Mouse (Mus musculus) bone marrow, adult 2 months (tissue): ENCODE measurements at regions not wholly inside any gene's neighbourhood (a gene's known extent, or its start where the extent isn't known, plus 50 kb on each side); places are given as distances from the start of the nearest gene placed in this dataset.

Source experiments
- H3K27ac ChIP-seq: fragments of 200-500 bp; 2 replicates; pipeline ENCODE4 v1.5.1; 2012; ENCODE audit warnings: low read depth, mild to moderate bottlenecking, control low read depth, inconsistent platforms, low read length; ENCODE audit not compliant: control insufficient read depth, poor library complexity, insufficient read depth
- H3K4me1 ChIP-seq: fragments of 200-500 bp; 2 replicates; pipeline ENCODE4 v1.6.1; 2011; ENCODE audit warnings: low read length; ENCODE audit not compliant: control insufficient read depth, insufficient read depth
- H3K4me3 ChIP-seq: fragments of 200-500 bp; replicated peaks from 2 replicates; pipeline ENCODE3; 2011; ENCODE audit warnings: mild to moderate bottlenecking, low read depth, low read length, control low read depth; ENCODE audit not compliant: control insufficient read depth
- CTCF ChIP-seq: fragments of 200-500 bp; IDR thresholded peaks from 2 replicates; pipeline ENCODE4 v1.5.1; 2011; ENCODE audit warnings: low read length, control low read depth; ENCODE audit not compliant: control insufficient read depth, insufficient read depth
- POLR2A ChIP-seq: fragments of 200-500 bp; IDR thresholded peaks from 2 replicates; pipeline ENCODE4 v1.6.1; 2011; ENCODE audit warnings: low read depth, mild to moderate bottlenecking, control low read depth, low read length, borderline replicate concordance; ENCODE audit not compliant: control insufficient read depth
- whole genome bisulfite sequencing: fragments of 180-500 bp; shearing (Covaris S2); methylation state at CpG from one replicate; pipeline ENCODE4 v1.1.7; 2018; 5-methylcytosine and 5-hydroxymethylcytosine counted together

DNA sequence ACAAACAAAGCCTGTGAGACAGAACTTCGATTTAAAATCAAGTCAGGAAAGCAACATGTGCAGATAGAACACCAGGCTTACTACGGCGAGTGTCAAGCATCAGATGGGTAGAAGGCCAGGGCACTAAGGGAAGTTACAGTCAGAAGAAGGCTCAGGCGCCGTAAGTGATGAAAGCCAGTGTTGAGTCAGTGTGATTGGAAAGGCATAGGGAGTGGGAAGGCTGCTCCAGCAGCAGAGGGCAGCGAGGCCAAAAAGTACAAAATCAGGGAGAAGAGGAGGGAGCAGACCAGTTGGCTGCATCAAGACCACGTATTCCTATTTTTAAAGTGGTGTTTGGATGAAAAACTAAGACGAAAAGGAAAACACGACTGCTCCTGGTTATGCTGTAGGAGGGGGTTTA, 1529.7 kb upstream of the Gulo start:
- TF ChIP-seq POLR2A (no peak), CTCF (no peak)
- no peak overlapping the region for H3K4me3 ChIP-seq
- WGBS: 69% methylated on average over 9 of the region's 9 CpGs
- no peaks in the 10 kb centered on the region for H3K4me1 ChIP-seq
- no peak overlapping the region for H3K27ac ChIP-seq

- Histone ChIP-seq H3K27ac (no peak overlapping the region), H3K4me1 (no peaks in the 10 kb centered on the region), H3K4me3 (no peak overlapping the region)
- TF ChIP-seq POLR2A (no peak), CTCF (no peak)
- 73% methylated on average over 8 of the region's 8 CpGs for WGBS
Measured at GRCm38 (mm10) chr14:67536787-67537659, 1528.0 kb upstream of the Gulo start.

DNA sequence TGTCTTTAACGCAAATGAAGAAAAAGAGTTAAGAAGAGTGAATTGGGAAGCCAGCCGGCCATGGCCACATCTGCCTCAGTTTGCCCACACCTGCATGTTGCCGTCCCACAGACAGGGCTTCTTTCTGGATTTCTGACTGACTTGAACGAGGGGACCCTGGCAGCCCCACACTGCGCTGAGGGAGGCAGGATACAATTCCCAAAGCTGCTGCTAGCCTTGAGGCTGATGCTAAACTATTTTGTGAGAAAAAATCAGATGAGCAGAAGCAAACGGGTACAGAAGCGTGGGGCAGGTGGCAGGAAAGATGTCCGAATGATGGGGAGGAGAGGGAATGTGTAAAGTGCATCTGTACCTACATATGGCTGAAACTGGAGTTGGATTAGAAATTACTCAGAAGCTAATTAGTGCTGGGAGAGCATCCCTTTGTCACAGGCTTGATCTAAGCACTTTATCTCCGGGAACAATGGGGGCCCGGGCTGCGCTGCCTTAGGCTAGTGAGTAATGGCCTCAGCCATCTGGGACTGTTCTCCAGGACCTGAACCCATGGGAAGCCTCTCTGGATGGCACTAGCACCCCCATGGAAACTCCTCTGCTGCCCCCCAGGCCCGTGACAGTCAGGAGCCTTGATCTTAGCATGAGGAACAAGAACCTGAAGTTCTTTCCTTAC, 1497.9 kb upstream of the Gulo start:
- TF ChIP-seq POLR2A (no peak), CTCF (no peak)
- WGBS: 79% methylated on average over 12 of the region's 12 CpGs
- H3K4me3 ChIP-seq: no peak overlapping the region

DNA sequence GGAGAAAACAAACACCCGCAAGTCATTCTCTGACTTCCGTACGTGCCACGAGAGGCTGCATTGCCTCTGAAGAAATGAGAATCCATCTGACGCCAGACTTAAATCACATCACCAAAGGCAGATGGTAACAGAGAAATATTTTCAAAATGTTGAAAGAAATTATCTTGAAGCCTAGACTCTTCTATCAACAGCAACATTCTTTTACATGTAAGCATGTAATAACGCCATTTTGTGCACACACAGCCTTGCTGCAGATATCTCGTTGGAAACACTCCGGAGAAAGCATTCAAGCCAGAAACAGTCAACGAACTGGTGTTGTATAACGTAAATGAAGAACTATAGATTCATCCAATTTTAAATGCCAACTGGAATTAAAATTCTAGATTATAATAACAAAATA, 1483.1 kb upstream of the Gulo start:
- TF ChIP-seq CTCF (no peak), POLR2A (no peak)
- 87% methylated on average over 10 of the region's 10 CpGs for WGBS
- Histone ChIP-seq H3K27ac (no peak overlapping the region), H3K4me3 (no peak overlapping the region), H3K4me1 (no peaks in the 10 kb centered on the region)

More for the DNA sequence above, 1497.9 kb upstream of the Gulo start:
- Histone ChIP-seq H3K27ac (no peak overlapping the region), H3K4me1 (no peaks in the 10 kb centered on the region)

DNA sequence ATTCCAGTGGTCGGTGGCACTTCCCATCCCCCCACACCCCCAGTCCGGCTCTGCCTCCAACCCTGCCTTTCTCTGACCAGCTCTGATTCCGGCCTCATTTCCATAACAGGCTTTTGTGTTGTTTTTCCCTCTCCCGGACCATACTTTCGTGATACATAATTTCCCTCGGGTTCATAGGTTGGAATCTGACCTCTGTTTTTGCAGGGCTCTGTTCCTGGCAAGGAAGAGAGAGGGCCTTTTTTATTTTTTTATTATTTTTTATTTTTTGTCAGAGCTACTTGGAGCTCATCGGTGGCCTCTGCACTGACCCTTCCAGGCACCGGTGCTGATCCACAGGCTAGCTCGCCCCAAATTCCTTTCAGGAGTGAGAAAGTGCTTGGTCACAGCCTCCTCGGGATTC, 1477.7 kb upstream of the Gulo start:
- Histone ChIP-seq H3K27ac (no peak overlapping the region), H3K4me1 (no peaks in the 10 kb centered on the region), H3K4me3 (no peak overlapping the region)
- 35% methylated on average over 10 of the region's 10 CpGs for WGBS
- no peak for TF ChIP-seq POLR2A
- TF ChIP-seq CTCF: no peak

GRCm38 (mm10) chr14:67485449-67485800, 1476.4 kb upstream of the Gulo start:
- no peak overlapping the region for H3K4me3 ChIP-seq
- TF ChIP-seq CTCF (no peak), POLR2A (no peak)
- H3K4me1 ChIP-seq: no peaks in the 10 kb centered on the region
- no peak overlapping the region for H3K27ac ChIP-seq
- 78% methylated on average over 4 of the region's 4 CpGs for WGBS

- WGBS: 61% methylated on average over 19 of the region's 19 CpGs
Measured at GRCm38 (mm10) chr14:67484533-67485448, 1475.8 kb upstream of the Gulo start.

More at GRCm38 (mm10) chr14:67484533-67485448, 1475.8 kb upstream of the Gulo start:
- no peak overlapping the region for H3K4me3 ChIP-seq
- H3K27ac ChIP-seq: no peak overlapping the region
- TF ChIP-seq CTCF (no peak), POLR2A (no peak)
- H3K4me1 ChIP-seq: no peaks in the 10 kb centered on the region
